Mouse (Mus musculus) CH12.LX (cell line): Measurements from ENCODE around the gene Tstd2. TPM values are rescaled to one million over a fixed set of nuclear protein-coding genes. Genes with fewer than 3 reads are reported as not detected.

Experiments
- DNase-seq: peaks from one replicate; pipeline ENCODE4 v3.0.0-alpha.2; 2013; ENCODE audit errors: extremely low read depth
- H3K27ac ChIP-seq: 2 replicates; pipeline ENCODE4 v1.5.1; 2012; ENCODE audit warnings: low read depth, mild to moderate bottlenecking, control low read depth, moderate library complexity; ENCODE audit not compliant: insufficient read depth
- H3K27me3 ChIP-seq: replicated peaks from 2 replicates; pipeline ENCODE3; 2012; ENCODE audit warnings: inconsistent platforms
- H3K36me3 ChIP-seq, 2 experiments: replicated peaks in 1 of 2; 2 replicates each; pipeline versions ENCODE3 to v1.6.1; 2012; ENCODE audit warnings: inconsistent platforms in 1 of 2, low read length in 1 of 2, mild to moderate bottlenecking in 1 of 2, mixed read lengths in 1 of 2, moderate library complexity in 1 of 2; ENCODE audit not compliant: control insufficient read depth in 1 of 2, insufficient read depth in 1 of 2
- H3K4me1 ChIP-seq, 2 experiments: 2 replicates each; pipeline ENCODE4 v1.6.1; 2012; ENCODE audit warnings: inconsistent platforms in 1 of 2, moderate library complexity in 1 of 2; ENCODE audit not compliant: insufficient read depth in 2 of 2, control insufficient read depth in 1 of 2
- H3K4me2 ChIP-seq: 2 replicates; pipeline ENCODE4 v1.6.1; 2012; ENCODE audit warnings: low read depth, mild to moderate bottlenecking, control low read depth; ENCODE audit not compliant: poor library complexity, insufficient read depth, severe bottlenecking
- H3K4me3 ChIP-seq, 3 experiments: fragments of 150-350 bp in 1 of 3; sonication (generic) in 1 of 3; replicated peaks in 1 of 3; 2 replicates each; pipeline versions ENCODE3 to v1.5.1; 2011 to 2012; ENCODE audit warnings: low read depth in 2 of 3, low read length in 2 of 3, mild to moderate bottlenecking in 2 of 3, moderate library complexity in 2 of 3, control low read depth in 1 of 3, improper control_type of control experiment in 1 of 3, inconsistent platforms in 1 of 3, mixed read lengths in 1 of 3; ENCODE audit not compliant: poor library complexity in 1 of 3
- H3K79me2 ChIP-seq: replicated peaks from 2 replicates; pipeline ENCODE4 v1.6.1; 2012; ENCODE audit warnings: mild to moderate bottlenecking, moderate library complexity; ENCODE audit not compliant: control insufficient read depth, poor library complexity, insufficient read depth, severe bottlenecking; ENCODE audit errors: extremely low read depth
- H3K9ac ChIP-seq: 2 replicates; pipeline ENCODE4 v1.6.1; 2012; ENCODE audit warnings: low read depth, mild to moderate bottlenecking, control low read depth, moderate library complexity; ENCODE audit not compliant: insufficient read depth
- H3K9me3 ChIP-seq: replicated peaks from 2 replicates; pipeline ENCODE3; 2012; ENCODE audit warnings: low read length, inconsistent platforms, mixed read lengths
- CHD1 ChIP-seq: IDR thresholded peaks from 2 replicates; pipeline ENCODE4 v1.6.1; 2012; ENCODE audit warnings: low read depth, low read length, improper control_type of control experiment, inconsistent platforms
- CTCF ChIP-seq, 2 experiments: IDR thresholded peaks in 1 of 2; conservative IDR thresholded peaks in 1 of 2; 2 replicates each; pipeline ENCODE4 v1.5.1; 2011 to 2012; ENCODE audit warnings: low read depth in 2 of 2, low read length in 2 of 2, improper control_type of control experiment in 1 of 2, inconsistent platforms in 1 of 2, mild to moderate bottlenecking in 1 of 2, moderate library complexity in 1 of 2
- E2F4 ChIP-seq: IDR thresholded peaks from 2 replicates; pipeline ENCODE4 v1.6.1; 2011; ENCODE audit warnings: low read depth, low read length, improper control_type of control experiment; ENCODE audit not compliant: insufficient replicate concordance
- ELF1 ChIP-seq: IDR thresholded peaks from 2 replicates; pipeline ENCODE4 v1.6.1; 2014; ENCODE audit warnings: low read depth, mild to moderate bottlenecking, inconsistent platforms, low read length, improper control_type of control experiment
- IRF4 ChIP-seq: IDR thresholded peaks from 2 replicates; pipeline ENCODE4 v1.6.1; 2014; ENCODE audit warnings: low read depth, mild to moderate bottlenecking, inconsistent platforms, low read length, improper control_type of control experiment
- MAX ChIP-seq: IDR thresholded peaks from 2 replicates; pipeline ENCODE4 v1.6.1; 2011; ENCODE audit warnings: low read length, improper control_type of control experiment
- MAZ ChIP-seq: IDR thresholded peaks from 2 replicates; pipeline ENCODE4 v1.6.1; 2012; ENCODE audit warnings: low read depth, mild to moderate bottlenecking, inconsistent platforms, low read length, improper control_type of control experiment, moderate library complexity
- NRF1 ChIP-seq: IDR thresholded peaks from 2 replicates; pipeline ENCODE4 v1.6.1; 2014; ENCODE audit warnings: low read depth, mild to moderate bottlenecking, inconsistent platforms, low read length, improper control_type of control experiment, moderate library complexity
- PAX5 ChIP-seq: IDR thresholded peaks from 2 replicates; pipeline ENCODE4 v1.6.1; 2012; ENCODE audit warnings: low read length, inconsistent platforms, mixed read lengths
- POLR2AphosphoS2 ChIP-seq: IDR thresholded peaks from 2 replicates; pipeline ENCODE4 v1.6.1; 2011; ENCODE audit warnings: low read depth, low read length, improper control_type of control experiment
- RAD21 ChIP-seq: IDR thresholded peaks from 2 replicates; pipeline ENCODE4 v1.6.1; 2011; ENCODE audit warnings: low read depth, mild to moderate bottlenecking, low read length, improper control_type of control experiment, moderate library complexity
- RCOR1 ChIP-seq: conservative IDR thresholded peaks from 2 replicates; pipeline ENCODE4 v1.6.1; 2012; ENCODE audit warnings: low read depth, mild to moderate bottlenecking, inconsistent platforms, low read length, improper control_type of control experiment
- SIN3A ChIP-seq: IDR thresholded peaks from 2 replicates; pipeline ENCODE4 v1.6.1; 2012; ENCODE audit warnings: low read length, improper control_type of control experiment, inconsistent platforms
- SMC3 ChIP-seq: IDR thresholded peaks from 2 replicates; pipeline ENCODE4 v1.6.1; 2011; ENCODE audit warnings: low read depth, low read length, improper control_type of control experiment
- TCF12 ChIP-seq: IDR thresholded peaks from 2 replicates; pipeline ENCODE4 v1.6.1; 2014; ENCODE audit warnings: low read depth, mild to moderate bottlenecking, inconsistent platforms, low read length, improper control_type of control experiment
- ZC3H11A ChIP-seq: IDR thresholded peaks from 2 replicates; pipeline ENCODE4 v1.6.1; 2012; ENCODE audit warnings: low read depth, mild to moderate bottlenecking, inconsistent platforms, low read length, improper control_type of control experiment
- ZKSCAN1 ChIP-seq: IDR thresholded peaks from 2 replicates; pipeline ENCODE4 v1.6.1; 2012; ENCODE audit warnings: low read depth, inconsistent platforms, low read length, improper control_type of control experiment, borderline replicate concordance
- ZNF384 ChIP-seq: IDR thresholded peaks from 2 replicates; pipeline ENCODE4 v1.6.1; 2012; ENCODE audit warnings: low read depth, low read length, improper control_type of control experiment, inconsistent platforms
- dilution Hi-C: fragments of 300-500 bp; cut with MboI; formaldehyde crosslinking; loops from 2 replicates; pipeline ENCODE4 v1.14.3; 2020; ENCODE audit warnings: low sequenced_read_pairs; ENCODE audit not compliant: extremely low pct_unique_long_range_greater_than_20kb, extremely low pct_ligation_motif_present
- in situ Hi-C: fragments of 300-500 bp; cut with MboI; formaldehyde crosslinking; loops from 3 replicates; pipeline ENCODE4 v1.14.3; 2019; ENCODE audit warnings: low sequenced_read_pairs, low pct_ligation_motif_present, low pct_unique_long_range_greater_than_20kb, mixed read lengths
- polyA plus RNA-seq: library from polyadenylated mRNA; unstranded; fragments of >175 nt; gene quantifications from 2 replicates; pipeline ENCODE4 v1.2.1, GENCODE M21; 2012; ENCODE audit warnings: low read depth; ENCODE audit not compliant: insufficient read length
- total RNA-seq, 2 experiments: library from RNA; depleted of rRNA; stranded (reverse); fragments of 300-350 nt in 1 of 2; fragments of >200 nt in 1 of 2; gene quantifications; 2 replicates each; pipeline ENCODE4 v1.2.3; 2012 to 2014

The Tstd2 gene
- total and polyA plus RNA-seq, 3 experiments = 29.1 to 36.4 (median 30.4) TPM

DNA sequence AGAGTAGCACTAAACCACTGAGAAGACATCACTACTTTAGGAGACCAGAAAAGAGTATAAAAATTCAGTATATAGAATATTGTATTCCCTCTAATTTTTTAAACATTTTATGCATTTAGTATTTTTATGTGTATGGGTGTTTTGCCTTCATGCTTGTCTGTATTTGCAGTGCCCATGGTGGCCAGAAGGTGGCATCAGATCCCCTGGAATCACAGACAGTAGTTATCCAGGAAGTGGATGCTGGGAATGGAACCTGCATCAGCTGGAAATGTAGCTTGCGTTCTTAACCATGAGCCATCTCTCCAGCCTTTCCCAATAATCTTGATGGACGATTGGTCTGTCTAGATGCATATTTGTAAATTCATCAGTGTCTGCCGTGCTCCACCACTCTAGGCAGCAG, 8.3 kb downstream of the Tstd2 start:
- dilution Hi-C loops (no loop called here), in situ Hi-C loops (no loop called here)
- TF ChIP-seq CTCF (conservative IDR thresholded peaks at IDR 0.05 in 1 of 2, IDR thresholded peaks at IDR 0.05 in 1 of 2; ENCODE audit: low read depth in 2 of 2, low read length in 2 of 2) (peak; percentile 66 to 74), PAX5 (no peak), RAD21 (peak; percentile 62), ELF1 (peak; percentile 78), SMC3 (peak; percentile 41)
- Histone ChIP-seq H3K79me2 (no peaks in the 10 kb centered on the region), H3K4me2 (no peak overlapping the region), H3K4me1 (0 out of 4 replicates have a peak, but pooled peaks cover 0 to 2% of the 10 kb centered on the region in 2 experiments), H3K27me3 (no peaks in the 10 kb centered on the region), H3K36me3 (peaks cover 64 to 89% of the 10 kb centered on the region in 2 experiments), H3K9me3 (no peaks in the 10 kb centered on the region), H3K27ac (no peak overlapping the region), H3K4me3 (no peak overlapping the region), H3K9ac (no peak overlapping the region)
- DNase-seq = peak; percentile 57

GRCm38 (mm10) chr4:46129311-46130004, 9.0 kb downstream of the Tstd2 start:
- dilution Hi-C loops = no loop called here
- peaks cover 66 to 90% of the 10 kb centered on the region in 2 experiments for H3K36me3 ChIP-seq

GRCm38 (mm10) chr4:46126541-46126940, 12.0 kb downstream of the Tstd2 start:
- H3K36me3 ChIP-seq = peaks cover 65 to 88% of the 10 kb centered on the region in 2 experiments
- H3K9me3 ChIP-seq = no peaks in the 10 kb centered on the region
- no peaks in the 10 kb centered on the region for H3K27me3 ChIP-seq
- H3K4me3 ChIP-seq = no peak overlapping the region
- no peak overlapping the region for H3K4me2 ChIP-seq
- no peak overlapping the region for H3K27ac ChIP-seq
- TF ChIP-seq RAD21 (peak; percentile 96), ZKSCAN1 (no peak), IRF4 (peak; percentile 23; the same call in 1 of the 2 replicates), SMC3 (peak; percentile 88), CTCF (conservative IDR thresholded peaks at IDR 0.05 in 1 of 2, IDR thresholded peaks at IDR 0.05 in 1 of 2; ENCODE audit: low read depth in 2 of 2, low read length in 2 of 2) (peak; percentile 83 to 94; a peak in 3 of 4 replicates), ZC3H11A (peak; percentile 75), SIN3A (no peak)
- peak; percentile 73 for DNase-seq
- no peak overlapping the region for H3K9ac ChIP-seq
- 0 out of 4 replicates have a peak, but pooled peaks cover 0 to 2% of the 10 kb centered on the region in 2 experiments for H3K4me1 ChIP-seq
- in situ Hi-C loops = loop anchor here (10.0 kb wide), 1 partner anchor 182 kb away; no protein-coding TSS in a partner anchor
- no peaks in the 10 kb centered on the region for H3K79me2 ChIP-seq
- dilution Hi-C loops = no loop called here

More at GRCm38 (mm10) chr4:46129311-46130004, 9.0 kb downstream of the Tstd2 start:
- Histone ChIP-seq H3K9ac (no peak overlapping the region), H3K4me2 (no peak overlapping the region), H3K4me3 (no peak overlapping the region), H3K79me2 (no peaks in the 10 kb centered on the region), H3K27me3 (no peaks in the 10 kb centered on the region), H3K27ac (no peak overlapping the region), H3K9me3 (no peaks in the 10 kb centered on the region), H3K4me1 (0 out of 4 replicates have a peak, but pooled peaks cover 0 to 2% of the 10 kb centered on the region in 2 experiments)
- no peak for DNase-seq
- TF ChIP-seq E2F4 (no peak), SMC3 (no peak), ZC3H11A (no peak), MAX (no peak), RCOR1 (no peak), MAZ (no peak), ZNF384 (no peak), CHD1 (no peak), POLR2AphosphoS2 (no peak), NRF1 (no peak), ZKSCAN1 (no peak), TCF12 (no peak), CTCF (conservative IDR thresholded peaks at IDR 0.05 in 1 of 2, IDR thresholded peaks at IDR 0.05 in 1 of 2; ENCODE audit: low read depth in 2 of 2, low read length in 2 of 2) (no peak)
- in situ Hi-C loops = loop anchor here (10.0 kb wide), 1 partner anchor 185 kb away; no protein-coding TSS in a partner anchor
